Mouse (Mus musculus) hindbrain, embryonic 16.5 days (tissue): ENCODE measurements around the gene Npcd. TPM values are rescaled to one million over a fixed set of nuclear protein-coding genes. Genes with fewer than 3 reads are reported as not detected.

Experiments used
- ATAC-seq: fragments of 200-750 bp; cut with Nextera tagmentation; 2 replicates; pipeline ENCODE4 v1.8.0; 2017; ENCODE audit warnings: moderate TSS enrichment, moderate library complexity
- H3K27ac ChIP-seq: fragments of 300-500 bp; sonication (generic); 2 replicates; pipeline ENCODE4 v1.5.1; 2014; ENCODE audit warnings: low read depth, mild to moderate bottlenecking, control low read depth, low read length, moderate library complexity
- H3K27me3 ChIP-seq: fragments of 300-500 bp; sonication (generic); replicated peaks from 2 replicates; pipeline ENCODE4 v1.6.1; 2014; ENCODE audit warnings: low read length; ENCODE audit not compliant: control insufficient read depth, insufficient read depth
- H3K36me3 ChIP-seq: fragments of 300-500 bp; sonication (generic); 2 replicates; pipeline ENCODE4 v1.6.1; 2014; ENCODE audit warnings: mild to moderate bottlenecking, low read length, moderate library complexity, mixed read lengths; ENCODE audit not compliant: control insufficient read depth, insufficient read depth
- H3K4me1 ChIP-seq: fragments of 300-500 bp; sonication (generic); 2 replicates; pipeline ENCODE4 v1.6.1; 2014; ENCODE audit warnings: low read depth, low read length; ENCODE audit not compliant: control insufficient read depth, insufficient read depth
- H3K4me2 ChIP-seq: fragments of 300-500 bp; sonication (generic); 2 replicates; pipeline ENCODE4 v1.6.1; 2014; ENCODE audit warnings: mild to moderate bottlenecking, low read length, control low read depth, moderate library complexity
- H3K4me3 ChIP-seq: fragments of 300-500 bp; sonication (generic); 2 replicates; pipeline ENCODE4 v1.5.1; 2014; ENCODE audit warnings: mild to moderate bottlenecking, low read length, control low read depth, moderate library complexity
- H3K9ac ChIP-seq: fragments of 300-500 bp; sonication (generic); 2 replicates; pipeline ENCODE4 v1.6.1; 2014; ENCODE audit warnings: low read depth, mild to moderate bottlenecking, control low read depth, low read length, moderate library complexity
- H3K9me3 ChIP-seq: fragments of 300-500 bp; sonication (generic); 2 replicates; pipeline ENCODE4 v1.6.1; 2014; ENCODE audit warnings: mild to moderate bottlenecking, low read length, moderate library complexity; ENCODE audit not compliant: control insufficient read depth
- WGBS: fragments of 180-500 bp; shearing (Covaris S2); extraction: QIAGEN DNeasy Blood & Tissue Kit; methylation state at CpG from one replicate; pipeline ENCODE4 v1.1.7; 2014; 5-methylcytosine and 5-hydroxymethylcytosine counted together
- polyA plus RNA-seq: library from polyadenylated mRNA; unstranded; fragments of >200 nt; fragmentation: Nextera tagmentation; extraction: Ambion mirVana; gene quantifications from 2 replicates; pipeline ENCODE4 v1.2.1, GENCODE M21; 2015

Gene Npcd
- polyA plus RNA-seq, 1 experiment from 2014 or later = 0.41 TPM

GRCm38 (mm10) chr15:79755977-79756625 lies 77.9 kb downstream of the Npcd start:
- H3K27me3 ChIP-seq = no peaks in the 10 kb centered on the region
- H3K4me2 ChIP-seq = no peak overlapping the region
- H3K4me3 ChIP-seq = no peak overlapping the region
- no peaks in the 10 kb centered on the region for H3K9me3 ChIP-seq
- WGBS = 71% methylated on average over 8 of the region's 8 CpGs
- no peak overlapping the region; the same call in 1 of the 2 replicates for H3K9ac ChIP-seq
- H3K36me3 ChIP-seq = no peaks in the 10 kb centered on the region
- no peak overlapping the region for H3K27ac ChIP-seq
- no peaks in the 10 kb centered on the region for H3K4me1 ChIP-seq
- no peak for ATAC-seq

- no peaks in the 10 kb centered on the region for H3K9me3 ChIP-seq
- WGBS = 95% methylated on average over 4 of the region's 4 CpGs
Measured at GRCm38 (mm10) chr15:79755176-79755575, 78.9 kb downstream of the Npcd start.

GRCm38 (mm10) chr15:79753873-79754272 lies 80.2 kb downstream of the Npcd start:
- WGBS = 54% methylated on average over 4 of the region's 4 CpGs
- H3K27ac ChIP-seq = no peak overlapping the region
- no peak for ATAC-seq
- no peaks in the 10 kb centered on the region for H3K36me3 ChIP-seq
- no peaks in the 10 kb centered on the region for H3K4me1 ChIP-seq
- H3K4me3 ChIP-seq = no peak overlapping the region
- no peaks in the 10 kb centered on the region for H3K9me3 ChIP-seq
- peak overlapping the region; percentile 9; the same call in 1 of the 2 replicates for H3K9ac ChIP-seq
- no peak overlapping the region for H3K4me2 ChIP-seq
- no peaks in the 10 kb centered on the region for H3K27me3 ChIP-seq

More at GRCm38 (mm10) chr15:79755176-79755575, 78.9 kb downstream of the Npcd start:
- Histone ChIP-seq H3K4me1 (no peaks in the 10 kb centered on the region), H3K36me3 (no peaks in the 10 kb centered on the region), H3K27me3 (no peaks in the 10 kb centered on the region), H3K9ac (no peak overlapping the region), H3K4me2 (no peak overlapping the region), H3K27ac (no peak overlapping the region), H3K4me3 (no peak overlapping the region)
- no peak for ATAC-seq

GRCm38 (mm10) chr15:79753420-79753752 lies 80.7 kb downstream of the Npcd start:
- Histone ChIP-seq H3K27ac (no peak overlapping the region), H3K36me3 (no peaks in the 10 kb centered on the region), H3K4me1 (no peaks in the 10 kb centered on the region), H3K9ac (peak overlapping the region; percentile 9; the same call in 1 of the 2 replicates), H3K9me3 (no peaks in the 10 kb centered on the region), H3K4me2 (no peak overlapping the region), H3K4me3 (no peak overlapping the region), H3K27me3 (no peaks in the 10 kb centered on the region)
- WGBS = 90% methylated on average over 3 of the region's 3 CpGs
- peak; percentile 26; the same call in 1 of the 2 replicates for ATAC-seq

- 21% methylated on average over 11 of the region's 11 CpGs for WGBS
- Histone ChIP-seq H3K9me3 (no peaks in the 10 kb centered on the region), H3K27ac (no peak overlapping the region), H3K4me2 (no peak overlapping the region), H3K36me3 (no peaks in the 10 kb centered on the region), H3K4me3 (no peak overlapping the region), H3K4me1 (no peaks in the 10 kb centered on the region), H3K27me3 (no peaks in the 10 kb centered on the region), H3K9ac (peak overlapping the region; percentile 11; the same call in 1 of the 2 replicates)
- ATAC-seq = peak; percentile 49
Measured at GRCm38 (mm10) chr15:79752742-79753419, 81.2 kb downstream of the Npcd start.

- no peak overlapping the region for H3K4me3 ChIP-seq
- H3K9ac ChIP-seq = no peak overlapping the region
- WGBS = 84% methylated on average over 17 of the region's 17 CpGs
- ATAC-seq = no peak
- H3K36me3 ChIP-seq = no peaks in the 10 kb centered on the region
- H3K4me1 ChIP-seq = no peaks in the 10 kb centered on the region
- no peak overlapping the region for H3K27ac ChIP-seq
- H3K27me3 ChIP-seq = no peaks in the 10 kb centered on the region
- no peak overlapping the region for H3K4me2 ChIP-seq
- H3K9me3 ChIP-seq = no peaks in the 10 kb centered on the region
Measured at GRCm38 (mm10) chr15:79751772-79752171, 82.3 kb downstream of the Npcd start.

GRCm38 (mm10) chr15:79750266-79750665 lies 83.8 kb downstream of the Npcd start:
- no peak for ATAC-seq
- no peak overlapping the region for H3K4me2 ChIP-seq
- WGBS = 86% methylated on average over 8 of the region's 8 CpGs
- H3K4me1 ChIP-seq = no peaks in the 10 kb centered on the region
- no peaks in the 10 kb centered on the region for H3K27me3 ChIP-seq
- H3K9me3 ChIP-seq = no peaks in the 10 kb centered on the region
- H3K36me3 ChIP-seq = no peaks in the 10 kb centered on the region
- H3K27ac ChIP-seq = no peak overlapping the region
- no peak overlapping the region for H3K9ac ChIP-seq
- no peak overlapping the region for H3K4me3 ChIP-seq

GRCm38 (mm10) chr15:79749162-79749561 lies 84.9 kb downstream of the Npcd start:
- H3K9me3 ChIP-seq = no peaks in the 10 kb centered on the region
- H3K4me1 ChIP-seq = no peaks in the 10 kb centered on the region
- WGBS = 92% methylated on average over 7 of the region's 7 CpGs
- H3K4me3 ChIP-seq = no peak overlapping the region
- no peak for ATAC-seq
- no peak overlapping the region for H3K9ac ChIP-seq
- H3K27ac ChIP-seq = no peak overlapping the region
- H3K4me2 ChIP-seq = no peak overlapping the region
- H3K27me3 ChIP-seq = no peaks in the 10 kb centered on the region
- no peaks in the 10 kb centered on the region for H3K36me3 ChIP-seq

- Histone ChIP-seq H3K36me3 (no peaks in the 10 kb centered on the region), H3K4me3 (no peak overlapping the region), H3K27me3 (no peaks in the 10 kb centered on the region), H3K27ac (no peak overlapping the region), H3K9me3 (no peaks in the 10 kb centered on the region), H3K9ac (no peak overlapping the region), H3K4me1 (peaks cover under 1% of the 10 kb centered on the region; the same call in 1 of the 2 replicates), H3K4me2 (no peak overlapping the region)
- WGBS = 49% methylated on average over 11 of the region's 11 CpGs
- ATAC-seq = no peak
Measured at GRCm38 (mm10) chr15:79747998-79748397, 86.0 kb downstream of the Npcd start.
